16 mouse cellular contexts compared by ENCODE assay signal in genomic region chr5:37828591-37829295, GRCm38 (mm10). TPM values are rescaled to one million over a fixed set of nuclear protein-coding genes. Genes with fewer than 3 reads are reported as not detected.
A peak's percentile ranks its signal among the peaks of the same experiment; 100 is the strongest.
DNase-seq lines count a peak whose midpoint lies in the region; ATAC-seq and TF ChIP-seq lines count a peak whose summit lies in the region.
"Had no signal": no experiment of that assay in that cellular context is flagged by ENCODE, and none has a peak within 500 bp of the region (broad histone marks: within the 10 kb centered on the region; RNA-seq: fewer than 3 reads in every experiment).

No protein-coding gene starts in this region.

- ATAC-seq in limb, embryonic 13.5 days (ENCODE audit: low FRiP score, low read depth) = no peak
- no peak for ATAC-seq in liver, embryonic 12.5 days

- H3K9me3 ChIP-seq in heart, embryonic 10.5 days = peaks cover 3% of the 10 kb centered on the region; the same call in 1 of the 2 replicates
- no peaks in the 10 kb centered on the region for H3K9me3 ChIP-seq in E14TG2a.4 (ENCODE audit: low read length)
- peaks cover 3% of the 10 kb centered on the region; the same call in 1 of the 2 replicates for H3K9me3 ChIP-seq in limb, embryonic 13.5 days
- no peaks in the 10 kb centered on the region for H3K9me3 ChIP-seq in liver, embryonic 12.5 days (replicated peaks)

- intact Hi-C loops in heart, adult 2 months (cut with DNase I) = no loop called here

- WGBS in heart, embryonic 10.5 days = 1% methylated on average over 35 of the region's 35 CpGs
- 8% methylated on average over 35 of the region's 35 CpGs for WGBS in heart, adult 2 months
- WGBS in limb, embryonic 13.5 days = 3% methylated on average over 35 of the region's 35 CpGs
- WGBS in liver, embryonic 12.5 days (ENCODE audit: insufficient replicate concordance) = 4% methylated on average over 35 of the region's 35 CpGs

- no peaks in the 10 kb centered on the region for H3K79me2 ChIP-seq in heart, adult 2 months (replicated peaks; ENCODE audit: control insufficient read depth, insufficient read depth, low read length)

- H3K27me3 ChIP-seq in heart, embryonic 10.5 days (ENCODE audit: insufficient read depth, poor library complexity, severe bottlenecking) = peaks cover 99% of the 10 kb centered on the region
- peaks cover 35% of the 10 kb centered on the region for H3K27me3 ChIP-seq in heart, adult 2 months (ENCODE audit: control insufficient read depth, insufficient read depth, low read length)
- H3K27me3 ChIP-seq in E14TG2a.4 (ENCODE audit: insufficient read depth, low read length) = peaks cover 91% of the 10 kb centered on the region
- peaks cover 97% of the 10 kb centered on the region for H3K27me3 ChIP-seq in limb, embryonic 13.5 days
- peaks cover 99% of the 10 kb centered on the region for H3K27me3 ChIP-seq in liver, embryonic 12.5 days (replicated peaks)

- peaks cover 34% of the 10 kb centered on the region for H3K4me1 ChIP-seq in heart, embryonic 10.5 days
- no peaks in the 10 kb centered on the region; the same call in 1 of the 2 replicates for H3K4me1 ChIP-seq in heart, adult 2 months (ENCODE audit: control insufficient read depth, insufficient read depth, low read length)
- peaks cover 87% of the 10 kb centered on the region for H3K4me1 ChIP-seq in E14TG2a.4 (replicated peaks; ENCODE audit: low read depth, low read length)
- H3K4me1 ChIP-seq in limb, embryonic 13.5 days = peaks cover 38% of the 10 kb centered on the region
- H3K4me1 ChIP-seq in liver, embryonic 12.5 days = peaks cover 20% of the 10 kb centered on the region

- H3K9ac ChIP-seq in heart, adult 2 months (ENCODE audit: low read depth, low read length) = no peak overlapping the region
- no peak overlapping the region; the same call in 1 of the 2 replicates for H3K9ac ChIP-seq in limb, embryonic 13.5 days
- H3K9ac ChIP-seq in liver, embryonic 12.5 days = no peak overlapping the region
- H3K9ac ChIP-seq: liver, embryonic 14.5 days had no signal

- TF ChIP-seq CTCF in heart, adult 2 months (IDR thresholded peaks at IDR 0.05) = no peak
- TF ChIP-seq CTCF in E14TG2a.4 (conservative IDR thresholded peaks at IDR 0.05; ENCODE audit: low read length) = no peak

- no peak overlapping the region for H3K27ac ChIP-seq in heart, embryonic 10.5 days
- H3K27ac ChIP-seq in heart, adult 2 months = no peak overlapping the region
- H3K27ac ChIP-seq in limb, embryonic 13.5 days = no peak overlapping the region
- no peak overlapping the region for H3K27ac ChIP-seq in liver, embryonic 12.5 days
- H3K27ac ChIP-seq: liver, embryonic 14.5 days had no signal

- peak overlapping the region; percentile 15; the same call in 1 of the 2 replicates for H3K4me3 ChIP-seq in heart, embryonic 10.5 days
- no peak overlapping the region for H3K4me3 ChIP-seq in heart, adult 2 months
- H3K4me3 ChIP-seq in E14TG2a.4 (replicated peaks; ENCODE audit: low read length) = peak overlapping the region; percentile 49
- H3K4me3 ChIP-seq in limb, embryonic 13.5 days = peak overlapping the region; percentile 10; the same call in 1 of the 2 replicates
- H3K4me3 ChIP-seq in liver, embryonic 12.5 days = no peak overlapping the region
- H3K4me3 ChIP-seq: myocyte had no signal

- no peak for TF ChIP-seq POLR2A in heart, adult 2 months (IDR thresholded peaks at IDR 0.05; ENCODE audit: insufficient read depth, low read depth, low read length)

- no peak for TF ChIP-seq EP300 in heart, adult 2 months (IDR thresholded peaks at IDR 0.05; ENCODE audit: insufficient read depth, low read depth, low read length)

- H3K4me2 ChIP-seq in limb, embryonic 13.5 days (replicated peaks) = peak overlapping the region; percentile 83
- H3K4me2 ChIP-seq in liver, embryonic 12.5 days = no peak overlapping the region

- no peak for DNase-seq in heart, embryonic 10.5 days (ENCODE audit: low spot score)
- no peak for DNase-seq in heart, adult 2 months
- DNase-seq in embryo, embryonic 11 days = peak; percentile 66
- no peak for DNase-seq in adrenal gland, adult (ENCODE audit: inconsistent age in 2 of 2, low spot score in 1 of 2)
- no peak for DNase-seq in left cerebral cortex, adult 9 months (ENCODE audit: low spot score in 2 of 2)
- DNase-seq: adrenal gland, postnatal 14 days; B cell, adult 2 months; kidney, postnatal 25 days; lung, postnatal 36 days; thymus, postnatal 14 days had no signal

- no peaks in the 10 kb centered on the region for H3K36me3 ChIP-seq in heart, embryonic 10.5 days
- H3K36me3 ChIP-seq in heart, adult 2 months (ENCODE audit: control insufficient read depth, insufficient read depth, low read length) = no peaks in the 10 kb centered on the region
- H3K36me3 ChIP-seq in E14TG2a.4 (ENCODE audit: insufficient read depth, low read length) = no peaks in the 10 kb centered on the region
- H3K36me3 ChIP-seq in limb, embryonic 13.5 days = no peaks in the 10 kb centered on the region
- H3K36me3 ChIP-seq in liver, embryonic 12.5 days = no peaks in the 10 kb centered on the region

RNA-seq across cellular contexts. Expression of gene Msx1, which starts 4.4 kb away (rescaled TPM):
- 36.6 and 65.2 TPM in 2 replicates for polyA plus RNA-seq in heart, embryonic 10.5 days (2016; fragmentation: Nextera tagmentation; extraction: Ambion mirVana)
- 1 to 10 TPM; 2.3 to 3.1 TPM for total RNA-seq in heart, adult 2 months (2021)
- polyA plus RNA-seq in heart, adult 2 months (2012; rRNA removed) = 3.7 TPM in 2 replicates
- polyA plus RNA-seq in limb, embryonic 13.5 days (2015; fragmentation: Nextera tagmentation; extraction: Ambion mirVana) = 272 and 338 TPM in 2 replicates
- 0.51 and 0.63 TPM in 2 replicates for polyA plus RNA-seq in liver, embryonic 12.5 days (2016; fragmentation: Nextera tagmentation; extraction: Ambion mirVana)
- total RNA-seq: hematopoietic stem cell, adult 5-6 weeks had no signal

Comparison
In these comparisons a context has a peak if more than half of its experiments do, and no peak if none do; other contexts are left out.
1. H3K4me3 ChIP-seq: peak in heart, embryonic 10.5 days (single experiment), E14TG2a.4 (single experiment) and limb, embryonic 13.5 days (single experiment); none in heart, adult 2 months (single experiment) and liver, embryonic 12.5 days (single experiment).